Mouse (Mus musculus) heart, adult 9 months (tissue): ENCODE measurements around the gene Acta2.
"Not testable (repeated sequence)": the region's sequence is repeated elsewhere in the genome, so short reads cannot be mapped to it uniquely, and the experiment has no call there.

Experiments used
- DNase-seq, 2 experiments: peaks; one replicate each; pipeline ENCODE4 v3.0.0; 2022; ENCODE audit warnings: low spot score in 2 of 2

Acta2 gene

DNA sequence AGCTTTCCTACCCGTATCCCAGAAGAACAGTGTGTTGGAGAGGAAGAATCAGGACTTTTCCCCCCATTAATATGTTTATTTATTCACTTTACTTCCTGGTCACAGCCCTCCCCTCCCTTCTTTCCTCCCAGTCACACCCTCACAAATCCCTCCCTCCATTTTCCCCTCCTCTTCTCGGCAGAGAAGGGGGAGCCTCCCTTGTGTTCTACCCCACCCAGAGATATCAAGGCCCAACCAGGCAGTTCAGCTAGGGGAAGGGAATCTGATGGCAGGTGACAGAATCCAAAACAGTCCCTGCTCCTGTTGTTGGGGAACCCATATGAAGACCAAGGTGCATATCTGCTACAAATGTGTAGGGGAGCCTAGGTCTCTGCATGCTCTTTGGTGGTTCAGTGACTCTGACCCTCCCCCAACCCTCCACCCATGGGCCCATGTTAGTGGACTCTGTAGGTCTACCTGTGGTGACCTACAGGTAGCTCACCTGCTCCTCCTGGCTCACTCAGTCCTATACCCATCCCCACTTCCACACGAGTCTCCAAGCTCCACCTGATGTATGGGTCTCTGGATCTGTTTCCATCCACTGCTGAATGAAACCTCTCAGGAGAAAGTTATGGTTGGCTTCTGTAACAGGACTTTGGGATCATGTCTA lies 34.5 kb downstream of the Acta2 start:
- DNase-seq = no peak

DNA sequence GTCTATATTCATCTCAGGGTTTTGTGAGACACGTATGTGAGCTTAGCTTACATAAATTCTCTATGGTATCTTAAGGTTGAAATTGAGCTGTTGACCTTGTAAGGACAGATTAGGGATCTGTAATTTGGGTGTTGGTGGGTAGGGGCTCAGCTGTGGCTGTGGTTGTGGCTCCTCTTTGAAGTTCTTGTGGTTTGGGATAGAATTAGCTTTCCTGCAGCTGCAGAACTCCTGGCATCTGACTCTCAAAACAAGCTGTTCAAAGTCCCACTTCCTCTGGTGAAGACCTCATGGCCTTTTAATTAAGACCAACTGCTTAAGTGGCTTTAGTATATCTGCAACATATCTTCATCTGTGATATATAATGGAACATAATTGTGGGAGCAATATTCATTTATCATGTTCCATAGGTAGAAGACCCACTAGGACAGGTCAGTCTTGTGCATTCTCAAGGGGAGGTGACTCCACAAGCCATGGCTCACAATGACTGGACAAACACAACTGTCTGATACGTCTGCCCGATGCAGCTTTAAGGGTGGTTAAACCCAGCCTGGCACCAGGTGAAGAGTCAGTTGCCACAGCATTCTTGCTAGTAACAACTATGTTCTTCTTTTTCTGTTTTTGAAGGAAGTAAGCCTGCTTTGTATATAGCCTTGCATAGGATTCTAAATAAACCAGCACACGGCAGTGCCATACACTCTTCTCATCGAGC lies 36.0 kb downstream of the Acta2 start:
- DNase-seq = no peak

DNA sequence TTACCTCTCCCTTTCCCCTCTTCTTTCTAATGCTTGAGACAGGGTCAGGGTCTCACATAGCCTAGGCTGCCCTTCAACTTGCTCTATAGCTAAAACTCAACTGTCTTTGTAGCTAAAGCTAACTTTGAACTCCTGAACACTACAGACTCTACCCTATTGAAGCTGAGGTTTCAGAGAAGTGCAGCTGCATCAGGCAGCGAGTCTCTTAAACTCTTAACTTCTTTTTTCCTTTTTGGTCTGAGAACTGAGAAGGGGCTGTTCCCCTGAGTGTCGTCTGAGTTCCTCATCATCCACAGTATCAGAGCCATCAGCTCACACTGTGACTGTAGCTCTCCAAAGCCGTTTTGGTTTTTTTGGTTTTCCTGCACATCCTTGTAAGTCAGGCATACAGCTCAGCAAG lies 37.6 kb downstream of the Acta2 start:
- no peak for DNase-seq

DNA sequence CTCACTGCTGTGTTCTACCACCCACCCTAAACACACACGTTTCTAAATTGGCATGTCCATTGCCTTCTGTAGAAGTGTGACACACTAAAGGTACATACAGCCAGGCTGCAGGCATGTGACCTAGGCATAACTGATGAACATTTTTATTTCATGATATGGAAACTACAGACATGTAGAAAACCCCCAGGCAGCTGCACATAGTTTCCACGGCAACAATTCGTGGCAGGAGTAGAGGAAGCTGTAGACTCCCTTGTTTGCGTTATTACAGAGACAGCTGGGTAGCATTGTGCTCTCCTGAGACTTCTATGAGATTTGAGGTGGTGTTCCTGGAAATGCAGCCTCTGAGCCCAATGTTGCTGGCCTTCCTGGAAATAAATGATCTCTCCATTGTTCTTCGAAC lies 38.4 kb downstream of the Acta2 start:
- no peak for DNase-seq

DNA sequence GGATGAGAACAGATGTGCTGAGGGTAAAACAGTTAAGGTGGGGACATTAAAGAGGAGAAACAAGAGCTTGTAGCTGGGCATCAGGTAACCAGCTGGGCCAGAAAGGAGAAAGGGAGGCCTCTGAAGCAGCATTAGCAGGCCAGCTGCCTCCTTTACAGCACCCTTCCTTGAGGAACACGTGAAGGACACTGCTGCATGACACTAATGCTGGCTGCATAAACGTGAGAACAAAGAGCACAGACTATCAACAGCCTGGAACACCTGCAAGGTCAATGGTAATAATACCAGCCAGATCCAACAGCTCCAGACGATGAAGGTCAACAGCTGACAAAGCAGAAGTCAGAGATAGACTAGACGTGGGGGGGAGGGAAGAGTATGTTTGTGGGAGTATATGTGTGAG lies 41.3 kb downstream of the Acta2 start:
- DNase-seq = no peak

DNA sequence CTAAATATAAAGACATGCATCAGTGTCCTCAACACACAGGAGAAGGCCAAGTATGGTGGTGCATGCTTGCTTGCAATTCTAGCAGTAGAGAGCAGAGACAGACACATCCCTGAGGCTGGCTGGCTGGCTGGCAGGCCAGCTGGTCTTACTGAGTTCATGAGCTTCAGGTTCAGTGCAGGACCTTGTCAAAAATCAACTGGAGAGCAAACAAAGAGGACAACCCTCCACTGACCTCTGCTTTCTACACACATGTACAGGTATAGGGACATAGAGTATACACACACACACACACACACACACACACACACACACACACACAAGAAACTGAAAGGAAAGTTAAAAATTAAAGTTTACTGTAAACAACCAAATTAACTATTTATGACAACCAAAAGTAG lies 42.1 kb downstream of the Acta2 start:
- DNase-seq = no peak

DNA sequence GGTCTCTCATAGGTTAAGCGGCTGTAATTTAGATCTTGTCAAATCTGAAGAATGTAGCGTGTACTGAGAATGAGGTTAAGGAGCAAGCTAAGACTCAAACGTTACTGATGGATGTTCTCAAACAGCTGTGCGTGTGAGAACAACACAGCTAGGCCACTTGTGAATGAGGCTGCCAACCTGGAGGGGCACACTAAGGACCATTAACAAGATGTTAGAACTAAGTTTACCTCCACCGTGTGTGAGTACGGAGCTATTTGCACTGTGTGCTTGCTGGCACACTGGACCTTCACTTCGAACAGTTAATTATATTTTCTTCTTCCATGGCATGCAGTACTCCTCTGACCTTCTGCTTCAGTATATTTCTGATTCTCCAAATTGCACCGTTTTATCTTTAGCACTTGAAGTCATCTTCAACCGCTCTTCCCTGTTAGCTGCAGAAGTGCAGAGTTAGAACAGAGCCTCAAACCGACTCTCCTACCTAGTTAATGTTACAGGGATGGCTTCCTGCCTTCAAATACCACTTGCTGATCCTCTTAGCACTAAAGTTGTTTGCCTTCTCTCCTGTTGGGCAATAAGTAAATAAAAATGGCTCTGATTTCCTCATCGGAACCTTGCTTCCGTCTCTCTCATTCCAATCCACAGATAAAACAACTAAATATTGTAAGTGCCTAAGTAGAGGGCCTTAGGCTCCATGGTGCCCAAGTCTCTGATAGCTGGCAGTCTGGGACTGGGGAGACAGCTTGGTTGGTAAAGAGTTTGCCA lies 42.7 kb downstream of the Acta2 start:
- no peak for DNase-seq

DNA sequence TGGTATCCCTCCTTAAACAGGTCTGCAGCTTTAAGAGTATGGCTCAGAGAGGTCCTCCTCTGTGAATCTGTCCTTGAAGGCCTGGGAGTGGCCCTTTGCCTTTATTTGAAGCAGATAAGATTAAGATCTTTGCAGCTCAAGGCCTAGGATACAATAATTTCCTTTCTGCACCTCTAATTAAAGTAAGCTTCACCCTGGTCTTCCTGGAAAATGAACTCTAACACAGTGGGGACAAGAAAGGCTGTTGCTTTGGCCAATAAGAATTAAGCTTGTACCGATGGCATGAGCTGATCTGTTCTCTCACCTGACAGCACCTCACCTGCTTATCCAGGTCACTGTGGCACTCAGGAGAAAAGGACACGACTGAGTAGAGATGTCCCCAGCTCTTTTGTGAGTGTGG lies 44.5 kb downstream of the Acta2 start:
- no peak for DNase-seq

DNA sequence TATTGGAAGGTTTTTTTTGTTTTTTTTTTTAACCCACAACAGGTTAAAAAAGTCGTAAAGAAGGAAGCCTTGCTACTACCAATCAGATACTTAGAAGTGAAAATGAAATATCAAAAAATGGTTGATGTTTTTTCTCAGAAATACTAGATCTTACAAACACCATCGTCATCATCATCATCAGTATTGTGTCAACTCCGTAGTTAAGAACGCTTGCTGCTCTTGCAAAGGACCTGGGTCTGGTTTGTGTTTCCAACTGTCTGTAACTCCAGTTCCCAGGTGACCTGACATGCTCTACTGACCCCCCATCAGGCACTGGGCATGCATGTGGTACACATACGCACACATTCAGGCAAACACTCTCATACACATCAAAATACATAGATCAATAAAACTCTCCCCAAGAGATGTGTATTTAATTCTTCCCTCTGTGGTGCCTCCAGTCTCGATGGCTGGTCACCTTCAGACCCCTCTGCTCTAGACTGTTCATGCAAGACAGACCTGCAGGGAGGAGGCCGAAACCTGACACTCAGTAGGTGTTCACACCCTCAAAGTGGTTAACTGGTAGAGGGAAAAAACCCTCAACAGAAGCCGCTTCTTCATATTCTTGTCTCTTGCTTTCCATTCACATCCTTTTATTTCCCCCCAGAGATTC lies 45.3 kb downstream of the Acta2 start:
- no peak for DNase-seq

DNA sequence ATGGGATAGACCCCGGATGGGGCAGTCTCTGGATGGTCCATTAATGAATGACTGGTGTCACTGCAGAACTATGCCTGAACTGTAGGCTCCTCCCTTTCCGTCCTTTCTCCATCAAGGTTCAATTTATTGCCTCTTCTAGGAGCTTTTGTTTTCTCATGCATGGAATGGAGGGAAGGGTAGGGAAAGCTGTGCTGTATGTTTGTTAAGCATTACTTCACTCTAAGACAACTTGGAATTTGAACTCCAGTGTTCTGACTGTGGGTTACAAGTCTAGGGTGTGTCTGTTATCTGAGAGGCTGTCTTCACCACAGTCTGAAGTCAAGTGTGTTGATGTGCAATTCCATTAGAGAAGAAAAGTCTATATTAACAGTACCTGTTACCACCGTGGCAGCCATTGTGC lies 46.4 kb downstream of the Acta2 start:
- DNase-seq = no peak

DNA sequence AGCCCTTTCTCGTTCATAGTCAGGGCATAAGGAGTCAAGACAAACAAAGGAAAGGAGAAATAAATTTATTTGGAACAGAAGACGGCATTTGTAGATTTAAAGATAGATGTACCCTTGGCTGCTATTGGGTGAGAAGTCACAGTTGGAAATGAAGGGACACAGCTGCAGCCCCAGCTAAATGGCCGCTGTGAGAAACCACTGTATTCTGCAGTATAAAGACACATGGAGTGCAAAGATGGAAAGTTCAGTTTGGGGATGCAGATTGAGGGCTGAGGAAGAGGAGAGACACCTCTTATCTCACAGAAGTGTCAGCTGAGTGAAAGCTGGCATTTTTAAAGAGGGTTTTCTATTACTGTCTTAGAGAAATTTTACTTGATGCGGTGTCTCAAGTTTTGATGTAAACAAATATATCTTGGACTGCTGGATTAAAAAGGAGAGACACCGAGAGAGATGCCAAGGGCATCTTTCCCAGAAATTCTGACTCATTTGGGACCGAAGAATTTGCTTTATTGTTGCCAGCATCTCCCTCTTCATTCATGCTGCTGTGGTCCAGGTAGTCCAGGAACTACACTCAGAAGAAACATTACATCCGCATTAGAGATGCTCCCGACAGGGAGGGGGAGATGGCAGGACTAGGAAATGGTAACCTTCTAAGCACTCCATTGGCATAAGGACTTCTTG lies 48.5 kb downstream of the Acta2 start:
- DNase-seq = peak in 1 of 2 experiments; percentile 41

DNA sequence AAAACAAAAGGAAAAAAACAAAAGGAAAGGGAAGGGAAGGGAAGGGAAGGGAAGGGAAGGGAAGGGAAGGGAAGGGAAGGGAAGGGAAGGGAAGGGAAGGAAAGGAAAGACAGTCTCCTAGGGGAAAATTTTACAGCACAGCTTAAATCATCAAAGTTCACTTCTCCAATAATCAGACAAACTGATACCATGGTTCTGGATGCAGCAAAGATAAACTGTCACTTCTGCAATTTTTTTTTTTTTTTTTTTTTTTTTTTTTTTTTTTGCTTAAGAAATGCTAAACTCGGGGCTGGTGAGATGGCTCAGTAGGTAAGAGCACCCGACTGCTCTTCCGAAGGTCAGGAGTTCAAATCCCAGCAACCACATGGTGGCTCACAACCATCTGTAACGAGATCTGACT lies 49.3 kb downstream of the Acta2 start:
- DNase-seq = not testable (repeated sequence)

DNA sequence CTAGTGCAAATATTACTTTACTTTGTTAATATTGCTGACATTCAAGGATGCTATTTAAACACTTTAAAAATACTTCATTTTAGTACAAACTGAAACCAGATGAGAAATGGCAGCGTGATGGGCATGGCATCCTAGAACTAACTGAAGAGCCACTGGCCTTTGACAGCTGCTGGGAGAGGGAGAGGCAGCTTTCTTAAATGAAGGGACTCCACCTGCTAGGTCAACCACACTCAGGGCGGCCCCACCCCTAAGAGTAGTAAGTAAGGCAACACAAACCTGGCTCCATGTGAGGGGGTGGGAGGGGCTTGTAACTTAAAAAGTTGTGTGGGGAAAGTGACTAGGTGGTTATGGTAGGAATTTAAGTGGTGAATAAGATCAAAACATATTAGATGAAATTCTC lies 52.7 kb downstream of the Acta2 start:
- no peak for DNase-seq

DNA sequence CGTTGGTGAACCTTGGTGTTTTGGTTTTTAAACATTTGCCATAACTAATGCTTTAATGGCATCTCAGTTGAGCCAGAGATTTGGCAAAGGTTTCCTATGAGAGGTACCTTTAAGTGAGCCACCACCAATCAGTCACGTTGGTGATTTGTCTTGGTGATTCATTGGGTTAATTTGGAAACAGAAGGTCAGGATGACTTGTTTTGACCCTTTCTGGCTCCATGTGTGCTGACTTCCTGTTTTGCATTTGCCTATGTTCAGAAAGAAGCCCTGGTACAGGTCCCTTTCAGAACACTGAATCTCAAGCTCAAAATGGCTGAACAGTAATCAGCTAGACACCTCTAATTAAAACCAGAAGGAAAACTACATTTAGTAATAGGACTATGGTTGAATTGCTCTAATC lies 55.9 kb downstream of the Acta2 start:
- DNase-seq = no peak

DNA sequence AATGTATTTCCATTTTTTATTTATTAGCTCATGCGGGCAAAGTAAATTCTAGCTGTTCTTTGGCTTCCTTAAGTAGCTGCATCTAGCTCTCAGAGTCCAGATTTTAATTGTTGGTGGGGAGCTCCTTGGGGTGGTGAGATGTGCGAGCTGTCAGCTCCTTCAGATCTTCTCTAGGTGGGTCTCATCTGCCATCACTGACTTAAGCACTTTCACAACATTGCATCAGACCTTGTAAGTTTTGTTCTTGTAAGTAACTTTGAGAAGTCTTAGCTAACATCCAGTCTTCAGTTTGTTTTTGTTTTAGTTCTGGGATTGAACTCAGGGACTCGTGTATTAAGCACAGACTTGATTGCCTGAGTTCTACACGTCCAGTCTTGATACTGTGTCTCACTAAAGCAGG lies 56.5 kb downstream of the Acta2 start:
- no peak for DNase-seq

DNA sequence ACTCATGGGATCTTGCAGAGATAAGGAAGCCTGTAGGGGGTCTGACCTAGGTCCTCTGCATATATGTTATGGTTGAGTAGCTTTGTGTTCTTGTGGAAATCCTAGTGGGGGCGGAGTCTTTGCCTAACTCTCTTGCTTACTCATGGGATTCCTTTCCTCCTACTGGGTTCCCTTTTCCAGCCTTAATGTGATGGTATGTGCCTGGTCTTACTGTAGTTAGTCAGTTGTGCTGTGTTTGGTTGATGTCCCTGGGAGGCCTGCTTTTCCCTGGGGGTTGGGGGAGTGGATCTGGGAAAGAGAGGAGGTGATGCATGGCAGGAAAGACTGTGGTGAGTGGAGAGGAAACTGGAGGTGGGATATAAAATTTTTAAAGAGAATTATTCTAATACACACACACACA lies 57.3 kb downstream of the Acta2 start:
- DNase-seq = no peak

DNA sequence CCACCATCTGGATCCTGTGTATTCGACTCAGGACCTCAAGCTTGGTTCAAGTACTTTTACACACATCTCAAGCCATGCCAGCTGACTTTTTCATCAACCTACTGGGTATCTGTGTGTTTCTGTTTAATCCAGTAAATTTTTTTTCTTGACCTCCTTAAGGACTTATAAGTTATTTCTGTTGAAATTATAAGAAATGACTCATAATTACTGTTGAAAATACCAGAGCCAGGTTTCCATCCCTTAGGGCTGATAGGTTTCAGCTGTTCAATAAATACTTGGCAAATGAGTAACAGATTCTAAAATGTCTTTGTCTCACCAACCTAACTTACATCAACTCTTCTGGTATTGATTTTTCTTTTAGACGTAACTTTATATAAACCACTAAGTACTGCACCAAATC lies 60.4 kb downstream of the Acta2 start:
- DNase-seq = peak in 1 of 2 experiments; percentile 19

DNA sequence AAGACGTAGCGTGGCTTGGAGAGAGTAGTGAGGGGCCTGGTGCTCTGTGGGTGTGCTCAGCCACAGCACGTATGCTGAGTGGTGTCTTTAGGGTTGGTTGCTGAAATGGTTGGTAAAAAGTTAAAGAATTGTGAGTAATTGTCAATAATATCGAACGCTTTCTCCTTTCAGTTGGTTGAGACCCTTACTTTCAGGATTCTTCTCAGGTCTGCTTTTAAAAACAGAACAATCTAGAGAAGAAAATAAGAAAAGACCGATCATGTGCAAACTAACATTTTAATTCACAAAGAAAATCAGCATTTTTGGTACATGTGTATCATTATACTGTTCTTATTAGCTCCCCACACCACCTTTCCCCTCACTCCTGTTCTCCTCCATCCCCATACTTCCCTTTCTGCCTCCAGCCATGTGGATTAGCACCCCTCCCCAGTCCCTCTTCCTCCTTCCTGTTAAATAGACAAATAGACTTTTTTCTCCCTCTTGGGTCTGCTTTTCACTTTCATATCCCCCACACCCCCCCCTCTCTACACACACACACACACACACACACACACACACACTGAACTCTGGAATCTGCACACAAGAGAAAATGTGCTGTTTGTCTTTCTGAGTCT lies 61.2 kb downstream of the Acta2 start:
- DNase-seq = no peak

DNA sequence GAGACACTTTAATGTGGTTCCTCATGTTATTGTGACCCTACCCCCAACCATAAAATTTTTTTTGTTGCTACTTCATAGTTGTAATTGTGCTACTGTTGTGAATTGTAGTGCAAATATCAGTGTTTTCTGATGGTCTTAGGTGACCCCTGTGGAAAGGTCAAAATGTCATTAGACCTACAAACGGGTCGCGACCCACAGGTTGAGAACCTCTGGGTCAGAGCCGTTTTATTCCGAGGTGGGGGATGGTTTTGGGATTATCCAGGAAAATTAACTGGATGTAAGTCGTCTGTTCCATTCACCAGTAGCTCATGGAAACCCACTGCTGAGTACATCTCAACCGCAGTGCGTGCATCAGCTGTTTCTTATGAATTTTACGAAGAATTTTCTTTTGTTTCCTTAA lies 61.7 kb downstream of the Acta2 start:
- DNase-seq = no peak

DNA sequence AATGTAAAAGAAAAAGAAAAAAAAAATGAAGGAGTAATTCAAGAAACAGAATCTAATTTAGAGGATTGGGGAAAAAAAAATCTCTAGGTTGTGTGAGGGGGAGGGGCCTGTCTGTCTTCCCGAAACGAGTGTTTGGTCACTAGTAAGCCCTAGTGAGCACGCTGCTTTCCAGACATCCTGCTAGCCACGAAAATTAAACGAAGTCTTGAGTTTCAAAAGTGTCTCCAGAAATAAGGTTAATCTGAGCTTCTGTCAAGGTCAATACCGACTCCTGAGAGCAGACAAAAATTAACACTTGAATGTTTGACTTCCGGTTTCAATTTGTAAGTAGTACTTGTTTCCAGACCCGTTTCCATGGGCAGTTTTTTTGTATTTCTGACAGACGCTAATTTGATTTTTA lies 62.2 kb downstream of the Acta2 start:
- peak; percentile 22 to 44 for DNase-seq
